Mouse (Mus musculus) sigmoid colon, adult 10 weeks (tissue): ENCODE measurements around the gene Comt. TPM values are rescaled to one million over a fixed set of nuclear protein-coding genes. Genes with fewer than 3 reads are reported as not detected.

ENCODE experiments used
- polyA plus RNA-seq: library from polyadenylated mRNA; stranded (reverse); fragments of 350-450 nt; fragmentation: Illumina TruSeq; extraction: RNeasy Lipid Tissue Mini Kit (QIAGEN cat#74804); gene quantifications from one replicate; pipeline ENCODE4 v1.2.3, GENCODE M21; 2014; ENCODE audit warnings: low read depth, low replicate concordance

Gene Comt
- 6.7 TPM for polyA plus RNA-seq

DNA sequence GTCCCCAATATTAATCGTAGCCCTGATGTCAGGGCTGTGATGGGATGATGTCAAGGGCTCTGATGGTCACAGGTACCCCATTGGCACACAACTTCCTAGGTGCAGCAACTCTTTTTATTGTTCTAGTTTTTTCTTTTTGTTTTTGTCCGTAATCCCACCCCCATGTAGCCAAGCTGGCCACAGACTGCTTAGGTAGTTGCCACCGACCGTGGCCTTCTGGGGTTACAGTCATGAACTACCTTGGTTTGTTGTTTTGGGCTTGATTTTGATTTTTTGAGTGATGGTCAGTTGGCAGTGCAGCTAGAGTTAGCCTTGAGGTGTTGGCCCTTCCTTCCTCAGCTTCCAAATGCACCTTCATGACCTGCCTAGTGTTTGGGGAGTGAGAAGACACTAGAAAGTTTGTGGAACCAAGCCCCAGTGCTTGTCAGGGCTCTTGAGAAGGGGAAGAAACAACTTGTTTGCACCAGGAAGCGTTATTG is at the start of gene Comt:
Comt (minus strand) TSS at position 51 of the 479 bp plus-strand sequence.

DNA sequence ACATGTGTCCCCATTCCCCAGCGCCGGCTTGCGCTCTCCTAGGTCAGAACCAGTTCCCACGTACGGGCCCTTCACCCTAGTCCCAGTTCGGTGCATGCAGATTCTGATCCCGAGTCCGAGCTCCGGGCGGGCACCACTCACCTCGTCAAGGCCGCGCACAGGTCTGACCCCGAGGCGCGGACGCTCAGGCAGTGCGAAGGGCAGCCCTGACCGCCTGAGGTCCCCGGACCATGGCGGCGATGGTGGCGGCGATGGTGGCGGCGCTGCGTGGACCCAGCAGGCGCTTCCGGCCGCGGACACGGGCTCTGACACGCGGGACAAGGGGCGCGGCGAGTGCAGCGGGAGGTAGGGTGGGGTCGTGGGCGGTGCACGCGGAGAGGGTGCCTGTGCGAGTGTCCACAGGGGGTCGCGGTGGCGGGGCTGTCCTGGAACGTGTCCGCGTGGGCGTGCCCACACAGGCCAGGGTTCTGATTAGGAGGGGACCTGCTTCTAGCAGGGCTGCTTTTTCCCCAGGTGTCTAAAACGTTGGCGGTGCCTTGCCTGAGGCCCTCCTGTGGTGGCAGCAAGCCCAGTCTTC is 349 bp downstream of the Comt start, which contains the start of gene Txnrd2:
Txnrd2 (plus strand) TSS at position 170 of the 577 bp plus-strand sequence.

Other genes with a start within 250 kb of the Comt start
- not detected for gene Ccdc188, start 209.0 kb downstream of the Comt start, polyA plus RNA-seq
- not detected for gene Zdhhc8, start 191.7 kb downstream of the Comt start, polyA plus RNA-seq
- gene Trmt2a, start 178.2 kb downstream of the Comt start, polyA plus RNA-seq: 20.5 TPM
- 91.6 TPM for gene Ranbp1, start 178.1 kb downstream of the Comt start, polyA plus RNA-seq
- not detected for gene Gm49776, start 168.5 kb downstream of the Comt start, polyA plus RNA-seq
- 32.4 TPM for gene Dgcr8, start 137.6 kb downstream of the Comt start, polyA plus RNA-seq
- 11.3 TPM for gene Tango2, start 78.7 kb downstream of the Comt start, polyA plus RNA-seq
- 0.28 TPM for gene Arvcf, start 78.7 kb downstream of the Comt start, polyA plus RNA-seq
- 0.88 TPM for gene Txnrd2, start 468 bp downstream of the Comt start, polyA plus RNA-seq
- gene Gnb1l, start 71.9 kb upstream of the Comt start, polyA plus RNA-seq: not detected
- gene Rtl10, start 72.0 kb upstream of the Comt start, polyA plus RNA-seq: not detected
- gene Tbx1, start 163.8 kb upstream of the Comt start, polyA plus RNA-seq: 0.35 TPM
- not detected for gene Gp1bb, start 195.6 kb upstream of the Comt start, polyA plus RNA-seq
- gene Gm49601, start 199.6 kb upstream of the Comt start, polyA plus RNA-seq: 2.0 TPM
- gene Sept5, start 203.1 kb upstream of the Comt start, polyA plus RNA-seq: 1.5 TPM